Mouse (Mus musculus) brain, embryonic 18.5 days (tissue): ENCODE results near the gene Zbed3.

Experiments used
- DNase-seq: peaks from one replicate; pipeline ENCODE4 v3.0.0-alpha.2; 2012; ENCODE audit warnings: low read depth, low spot score

Gene Zbed3

DNA sequence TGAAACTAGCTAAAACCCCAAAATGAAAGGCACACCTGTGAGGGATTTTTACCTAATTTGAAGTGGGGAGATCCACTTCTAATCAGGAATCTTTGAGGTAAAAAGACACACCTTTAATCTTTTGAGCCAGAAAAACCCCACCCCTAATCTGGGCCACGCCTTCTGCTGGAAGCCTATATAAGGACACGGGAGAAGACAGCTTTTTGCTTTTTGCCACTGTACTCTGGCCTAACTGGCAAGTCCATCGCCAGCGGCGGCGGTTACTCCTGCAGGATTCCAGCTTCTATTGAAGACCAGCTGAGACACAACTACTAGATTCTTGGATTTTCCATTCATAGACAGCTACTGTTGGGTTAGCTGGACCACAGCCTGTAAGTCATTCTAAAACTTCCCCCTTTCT lies at the start of gene Zbed3:
Gene Zbed3 (plus strand): TSS at position 213 of the 400 bp plus-strand sequence.
- DNase-seq = no peak

DNA sequence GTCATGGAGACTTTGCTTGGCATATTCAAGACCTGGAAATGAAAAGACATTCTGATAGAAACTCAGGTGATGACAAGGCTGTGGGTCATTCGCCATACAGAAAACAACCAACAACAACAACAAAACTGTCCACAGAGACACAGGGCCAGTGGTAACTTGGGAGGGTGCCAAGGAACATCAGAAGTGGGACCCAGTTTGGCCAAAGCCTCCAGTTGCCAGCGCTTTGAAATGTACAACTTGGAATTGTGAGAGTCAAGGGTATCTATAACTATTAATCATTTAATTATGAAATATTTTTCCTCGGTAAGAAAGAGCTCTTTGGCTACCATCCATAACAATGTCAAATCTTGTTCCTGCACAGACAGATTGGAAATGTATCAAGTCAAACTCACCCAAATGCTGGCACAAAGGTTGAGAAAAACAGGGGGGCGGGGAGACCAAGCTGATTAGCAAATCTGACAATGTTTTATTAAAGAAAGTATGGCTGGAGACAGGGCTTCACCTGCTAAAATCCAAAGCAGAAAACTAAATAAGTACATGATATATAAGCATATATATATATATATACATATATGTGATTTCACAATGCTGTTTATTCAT lies 44.9 kb upstream of the Zbed3 start:
- no peak for DNase-seq

DNA sequence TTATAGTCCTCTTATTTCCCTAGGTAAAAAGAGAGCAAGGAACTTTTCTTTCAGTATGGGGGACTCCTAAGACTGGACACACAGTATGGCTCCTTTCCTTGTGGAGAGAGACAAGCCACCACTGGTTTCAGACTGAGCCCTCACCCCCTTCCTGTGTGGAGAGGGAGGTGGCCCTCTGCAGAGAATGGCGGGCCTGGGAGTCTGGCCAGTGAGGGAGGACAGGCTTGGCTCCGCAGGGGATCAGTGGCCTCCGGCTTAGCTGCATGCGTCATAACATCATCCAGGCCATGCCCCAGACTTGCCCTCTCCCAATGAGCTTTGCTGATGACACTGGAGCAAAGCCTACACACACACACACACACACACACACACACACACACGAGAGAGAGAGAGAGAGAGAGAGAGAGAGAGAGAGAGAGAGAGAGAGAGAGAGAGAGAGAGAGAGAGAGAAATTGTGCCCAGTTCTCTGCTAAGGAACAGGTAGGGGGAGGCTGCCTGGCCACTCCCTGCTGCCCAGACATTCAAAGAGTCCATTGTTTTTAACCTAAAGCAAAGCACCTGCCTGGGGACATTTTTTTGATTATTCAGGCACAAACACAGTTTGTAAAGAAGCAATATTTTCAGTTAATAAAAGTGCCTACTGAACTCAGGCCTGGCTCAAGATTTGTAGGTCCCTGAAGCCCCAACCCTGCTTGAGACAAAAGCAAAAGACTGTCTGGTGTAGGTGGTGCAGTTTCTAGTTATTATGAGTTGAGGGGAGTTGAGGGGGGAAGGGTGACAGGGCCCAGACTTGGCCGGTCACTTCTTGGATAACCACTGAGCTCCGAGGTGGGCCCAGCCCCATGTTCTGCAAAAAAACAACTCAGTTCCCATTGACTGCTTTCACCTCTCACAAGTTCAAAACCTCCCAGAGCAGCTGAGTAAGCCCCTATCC lies 41.4 kb upstream of the Zbed3 start:
- no peak for DNase-seq

DNA sequence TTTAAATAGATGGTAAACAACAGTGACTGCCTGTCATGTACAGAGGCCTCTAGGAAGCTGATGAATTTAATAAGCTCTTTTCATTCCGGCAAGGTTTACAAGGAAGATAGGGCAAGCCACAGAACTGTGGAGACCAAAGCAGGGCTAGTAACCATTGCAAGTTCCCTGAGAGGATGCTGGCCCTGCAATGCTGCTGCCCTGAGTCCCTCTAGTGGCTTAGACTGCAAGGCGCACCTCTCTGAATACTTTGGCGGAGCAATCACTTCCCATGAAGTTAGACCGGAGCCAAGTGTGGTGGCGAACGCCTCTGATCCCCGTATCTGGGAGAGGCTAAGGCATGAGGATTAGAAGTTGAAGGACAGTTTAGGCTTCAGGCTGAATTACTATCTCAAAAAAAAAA lies 36.4 kb upstream of the Zbed3 start:
- peak; percentile 54 for DNase-seq

DNA sequence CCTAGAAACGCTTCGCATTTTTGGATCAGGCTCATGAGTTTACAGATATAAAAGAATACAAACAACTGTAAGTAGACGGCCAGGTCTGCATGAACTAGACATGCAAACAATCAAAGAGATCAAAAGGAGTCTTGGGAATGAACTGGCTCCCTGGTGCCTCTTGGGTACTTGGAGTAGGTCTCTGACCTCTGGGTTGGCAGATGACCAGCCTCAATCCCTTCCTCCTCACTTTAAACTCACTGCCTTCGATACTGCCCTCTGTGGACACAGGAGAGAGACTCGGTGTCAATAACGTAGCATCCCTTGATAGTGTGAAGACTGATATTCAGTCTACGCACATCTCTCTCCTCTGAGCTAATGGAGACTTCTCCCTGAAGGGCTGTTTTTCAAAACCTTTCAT lies 35.4 kb upstream of the Zbed3 start:
- no peak for DNase-seq

DNA sequence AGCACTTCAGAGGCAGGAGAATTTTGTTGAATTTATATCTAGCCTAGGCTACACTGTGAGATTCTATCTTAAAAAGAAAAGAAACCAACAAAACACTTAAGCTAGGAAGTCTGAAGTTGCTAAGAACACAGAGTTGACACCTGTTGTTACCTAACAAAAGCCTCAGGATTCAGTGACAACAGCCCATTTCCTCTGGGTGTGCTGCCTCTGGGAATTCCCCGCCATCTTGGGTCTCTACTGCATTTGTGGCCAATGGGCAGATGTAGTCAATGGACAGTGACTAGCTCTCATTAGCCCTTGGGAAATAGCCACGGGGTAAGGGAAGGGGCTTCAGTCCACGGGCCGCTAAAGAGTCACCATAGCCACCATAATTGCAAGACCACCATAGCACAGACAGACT lies 31.4 kb upstream of the Zbed3 start:
- DNase-seq = no peak

DNA sequence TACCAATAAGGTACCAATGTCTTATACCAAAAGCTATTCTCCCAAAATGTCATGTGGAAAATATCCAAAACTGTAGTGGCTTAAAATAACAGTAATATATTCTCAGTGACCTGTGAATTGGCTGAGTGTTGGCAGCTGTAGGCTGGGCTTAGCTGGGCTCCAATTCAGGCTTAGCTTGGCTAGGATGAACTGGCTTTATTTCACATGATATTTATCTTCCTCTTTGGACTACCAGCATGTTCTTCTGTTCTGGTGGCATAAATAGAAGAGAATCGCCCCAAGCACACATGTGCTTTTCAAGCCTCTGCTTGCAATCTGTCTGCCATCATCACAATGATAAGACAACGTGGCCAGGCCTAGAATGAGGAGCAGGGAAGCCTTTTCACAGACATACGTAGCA lies 23.5 kb upstream of the Zbed3 start:
- no peak for DNase-seq

DNA sequence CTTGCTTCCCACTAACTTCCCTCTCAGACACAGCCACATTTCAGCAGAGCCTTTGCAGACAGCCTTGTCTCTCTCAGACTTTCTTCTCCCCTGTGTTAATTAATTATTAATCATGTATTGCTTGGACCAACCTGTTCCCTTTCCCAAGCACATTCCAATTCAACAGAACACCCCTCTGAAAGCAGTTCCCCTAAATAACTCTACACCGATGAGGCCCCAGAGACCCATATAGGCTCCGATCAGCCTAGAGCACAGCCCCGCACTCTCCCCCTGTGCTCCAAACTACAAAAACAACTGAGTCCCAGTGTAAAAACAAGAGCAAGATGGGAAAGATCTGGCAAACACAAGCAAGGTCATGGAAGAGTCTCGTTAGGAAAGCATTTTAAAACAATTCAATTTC lies 16.8 kb upstream of the Zbed3 start:
- DNase-seq = no peak

DNA sequence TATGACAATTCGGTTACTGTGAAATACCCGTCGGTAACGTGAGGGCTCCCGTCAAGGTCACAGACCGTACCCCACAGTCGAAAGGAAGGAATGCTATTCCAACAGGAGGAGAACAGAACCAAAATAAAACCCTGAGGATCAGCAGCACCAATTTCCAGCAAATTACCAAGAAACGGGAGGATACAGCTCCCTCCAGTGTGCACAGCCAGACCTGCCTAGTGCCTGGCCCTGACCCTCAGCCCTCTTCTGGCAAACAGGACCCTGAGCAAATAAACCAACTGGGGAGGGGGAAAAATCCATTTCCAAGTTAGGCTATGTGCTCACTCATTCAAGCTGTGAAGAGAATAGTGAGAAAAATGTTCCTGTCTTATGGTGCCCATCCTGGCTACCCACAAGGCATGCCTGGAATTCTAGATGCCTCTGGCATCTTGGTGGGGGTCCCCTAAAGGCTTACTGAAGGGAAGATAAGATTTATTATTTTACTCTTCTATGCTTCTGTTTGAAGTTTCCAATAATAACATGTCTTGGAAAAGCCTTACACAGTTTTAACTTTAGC lies 16.2 kb upstream of the Zbed3 start:
- DNase-seq = no peak

DNA sequence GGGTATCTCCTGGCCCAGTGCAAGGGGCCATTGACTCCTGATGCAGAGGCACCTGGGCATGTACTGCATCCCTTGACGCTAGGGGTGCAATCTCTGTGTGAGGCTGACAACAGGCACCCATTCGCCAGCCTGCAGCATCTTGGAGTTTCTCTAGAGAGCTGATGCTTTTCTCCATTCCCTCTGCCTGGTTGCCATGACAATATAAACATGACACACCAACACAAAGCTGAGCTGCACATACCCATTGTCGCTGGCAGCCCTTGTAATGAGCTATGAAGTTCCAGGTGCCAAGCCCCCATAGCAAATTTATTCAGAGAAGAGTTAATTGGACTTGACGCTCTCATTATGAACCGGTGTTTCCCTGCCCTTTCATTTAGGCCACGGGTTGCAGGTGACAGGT lies 11.4 kb upstream of the Zbed3 start:
- DNase-seq = no peak

DNA sequence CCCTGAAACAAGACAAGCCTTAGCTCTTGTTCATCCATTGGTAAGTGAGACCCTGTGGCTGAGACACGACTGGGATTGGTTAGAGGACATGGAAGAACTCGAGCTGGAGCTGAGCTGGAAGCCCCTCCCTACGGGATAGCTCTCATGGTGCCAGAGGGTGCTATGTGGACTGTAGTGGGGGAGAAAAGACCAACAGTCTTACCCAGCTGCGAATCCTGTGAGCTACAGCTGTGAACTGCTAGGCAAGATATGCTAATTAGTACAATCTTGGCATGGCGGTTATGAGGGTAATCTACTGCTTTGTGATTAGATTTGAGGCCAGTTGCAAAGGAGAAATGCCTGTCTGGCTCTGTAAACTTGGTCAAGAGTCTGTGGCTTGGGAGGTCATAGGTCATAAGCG lies 4.3 kb upstream of the Zbed3 start:
- no peak for DNase-seq

DNA sequence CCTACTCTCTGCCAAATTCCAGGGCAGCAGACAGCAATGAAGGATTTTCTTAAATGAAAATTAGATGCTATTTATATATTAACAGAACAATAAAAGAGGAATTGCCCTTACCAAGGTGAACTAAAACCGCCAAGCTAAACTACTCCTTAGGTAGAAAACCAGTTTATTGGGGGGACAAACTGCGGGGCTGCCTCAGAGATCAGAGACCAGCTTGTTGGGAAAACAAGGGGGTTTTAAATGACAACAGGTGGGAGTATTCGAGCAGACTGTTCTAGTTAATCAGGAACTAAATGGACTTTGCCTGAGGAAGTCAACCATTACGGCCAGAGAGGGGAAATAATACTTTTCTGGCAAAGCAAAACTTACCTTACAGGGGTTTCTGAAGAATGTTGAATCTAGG lies 3.0 kb upstream of the Zbed3 start:
- DNase-seq = no peak

DNA sequence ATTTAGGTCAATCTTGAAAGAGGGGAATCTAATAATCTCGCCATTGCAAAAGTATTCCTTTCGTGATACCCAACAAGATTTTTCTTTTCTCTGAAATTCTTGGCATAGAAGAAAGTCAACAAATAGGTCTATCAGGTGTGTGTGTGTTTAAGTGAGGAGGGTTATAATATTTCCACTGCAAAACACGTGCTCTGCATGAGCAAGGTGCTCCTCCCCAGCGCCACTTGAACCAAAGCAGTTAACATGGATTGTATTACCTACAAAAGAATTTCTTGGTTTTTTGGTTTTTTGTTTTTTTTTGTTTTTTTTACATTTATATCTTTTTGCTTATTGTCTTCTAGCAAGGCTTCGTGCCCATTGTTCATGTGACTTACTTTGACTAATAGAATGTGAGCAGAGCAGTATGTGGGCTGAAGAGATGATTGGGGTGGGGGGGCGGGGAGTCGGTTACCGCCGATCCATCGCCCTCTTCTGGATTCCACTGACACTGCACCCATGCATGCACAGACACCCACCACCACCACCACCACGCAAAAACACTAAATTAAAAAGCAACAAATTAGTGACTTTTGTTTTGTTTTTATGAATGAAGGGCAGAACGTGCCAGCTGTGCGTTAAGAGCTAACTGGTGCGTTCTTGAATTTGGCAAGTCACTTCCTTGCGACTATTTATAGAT lies 676 bp downstream of the Zbed3 start:
- DNase-seq = peak; percentile 51

DNA sequence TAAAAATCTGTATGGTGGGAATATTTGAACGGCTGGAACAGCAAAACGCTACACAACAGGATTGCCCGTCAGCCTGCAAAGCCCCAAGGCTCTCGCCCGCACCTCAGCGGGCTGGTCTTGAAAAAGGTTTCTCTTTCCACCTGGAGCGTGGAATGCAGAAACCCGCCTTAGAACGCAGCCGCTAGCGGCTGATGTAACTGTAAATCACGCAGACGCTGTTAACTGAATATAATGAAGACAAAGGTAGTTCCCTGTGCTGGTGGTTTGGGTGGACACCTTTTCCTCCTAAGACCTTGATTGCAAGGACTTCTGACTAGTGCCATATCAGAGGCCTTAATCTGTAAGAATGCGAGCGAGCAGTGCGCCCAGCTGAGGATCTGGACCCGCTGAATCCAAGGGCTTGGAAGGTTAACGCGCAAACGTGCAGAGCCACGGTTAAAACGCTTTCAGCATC lies 1.2 kb downstream of the Zbed3 start:
- no peak for DNase-seq

DNA sequence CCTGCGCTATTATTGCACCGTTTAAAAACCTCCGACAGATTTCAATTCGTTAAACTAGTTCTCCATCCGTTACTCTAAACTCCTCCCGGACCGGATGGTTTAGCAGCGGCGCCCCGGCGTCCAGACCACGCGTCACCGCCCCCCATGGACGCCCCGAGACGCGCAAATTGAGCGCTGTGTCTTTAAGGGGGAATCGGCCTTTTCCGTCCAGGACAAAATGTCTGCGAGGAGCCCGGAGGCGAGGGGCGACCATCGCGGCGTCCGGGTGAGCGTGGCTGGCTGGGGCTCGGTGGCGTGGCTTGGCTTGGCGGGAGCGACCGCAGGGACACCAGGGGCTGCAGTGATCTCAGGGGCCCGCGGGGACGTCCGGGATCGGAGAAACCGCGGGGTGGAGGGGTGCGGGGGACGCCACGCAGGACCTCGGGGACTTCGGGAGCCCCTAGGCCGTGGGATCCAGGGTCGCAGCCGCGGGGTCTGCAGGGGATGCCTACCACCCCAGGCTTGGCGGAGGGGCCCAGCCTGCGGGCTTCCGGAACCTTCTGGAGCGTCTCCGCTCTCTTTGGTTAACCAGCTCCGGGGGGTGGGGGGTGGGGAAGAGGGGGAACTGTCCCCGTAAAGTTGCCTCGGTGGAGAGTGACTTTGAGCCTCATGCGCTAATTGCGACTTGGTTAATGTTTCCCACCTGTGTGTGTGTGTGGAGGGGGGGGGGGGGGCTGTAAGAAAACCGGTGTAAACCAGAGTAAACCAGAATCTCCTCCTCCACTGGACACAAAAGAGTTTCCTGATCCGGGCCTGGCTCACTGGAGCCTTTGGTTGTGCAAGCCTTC lies 1.9 kb downstream of the Zbed3 start:
- DNase-seq = peak; percentile 50

DNA sequence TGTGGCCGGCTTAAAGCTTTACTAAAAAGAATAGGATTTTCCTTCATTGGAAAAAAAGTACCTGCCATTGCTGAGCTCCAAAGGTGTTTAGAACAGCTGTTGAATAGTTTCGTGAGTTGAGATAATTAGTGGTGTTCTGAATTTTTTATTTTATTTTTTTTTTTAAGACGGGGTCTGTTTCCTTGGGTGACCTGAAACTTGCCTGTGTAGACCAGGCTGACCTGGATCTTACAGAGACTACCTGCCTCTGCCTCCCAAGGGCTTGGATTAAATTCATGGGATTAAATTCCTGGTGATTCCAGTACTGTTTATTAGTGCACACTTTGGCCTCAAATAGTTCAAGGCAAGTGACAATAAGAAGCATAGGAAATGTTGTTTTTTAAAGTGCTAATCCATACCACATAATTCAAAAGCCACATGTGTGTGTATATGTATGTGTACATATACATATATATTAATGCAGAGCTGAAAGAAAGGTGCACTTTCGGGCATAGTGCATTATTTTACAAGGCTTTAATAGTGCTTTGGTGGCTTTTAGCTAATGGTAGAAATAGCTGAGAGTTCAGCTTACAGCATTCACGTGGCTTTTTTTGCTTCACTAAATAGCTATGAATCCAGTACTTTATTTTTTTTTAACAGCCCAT lies 2.6 kb downstream of the Zbed3 start:
- no peak for DNase-seq

DNA sequence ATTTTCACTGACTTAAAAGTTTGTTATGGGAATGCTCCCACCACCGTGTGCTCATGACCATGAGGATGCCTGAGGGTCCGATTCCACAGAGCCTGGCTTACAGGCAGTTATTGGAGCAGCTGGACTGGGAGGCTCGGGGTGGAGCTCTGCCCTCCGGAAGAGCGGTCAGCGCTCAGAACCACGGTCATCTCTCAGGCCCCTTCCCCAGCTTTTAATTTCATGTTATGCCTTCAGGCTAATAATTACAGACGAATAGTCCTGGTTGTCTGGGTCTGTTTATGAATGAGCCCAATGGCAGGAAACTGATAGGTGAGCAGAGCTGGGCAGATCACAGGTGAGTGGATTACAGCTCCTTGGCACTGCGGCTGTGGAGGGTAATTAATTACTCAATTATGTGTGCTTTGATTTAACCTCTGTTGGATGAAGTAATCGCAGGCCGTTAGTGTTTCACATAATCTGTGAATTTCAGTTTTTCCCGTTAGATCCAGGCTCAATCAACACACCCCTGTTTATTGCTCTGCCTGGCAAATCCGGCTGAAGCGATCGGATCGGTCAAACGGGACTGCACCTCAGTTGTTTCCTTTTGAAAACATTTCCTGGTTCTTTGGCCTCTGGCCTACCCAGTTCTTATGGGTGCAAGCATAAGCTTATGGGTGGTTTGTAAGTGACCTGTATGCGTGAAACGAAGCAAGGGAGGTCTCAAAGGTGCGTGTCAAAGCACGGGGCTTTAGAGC lies 3.4 kb downstream of the Zbed3 start:
- no peak for DNase-seq

DNA sequence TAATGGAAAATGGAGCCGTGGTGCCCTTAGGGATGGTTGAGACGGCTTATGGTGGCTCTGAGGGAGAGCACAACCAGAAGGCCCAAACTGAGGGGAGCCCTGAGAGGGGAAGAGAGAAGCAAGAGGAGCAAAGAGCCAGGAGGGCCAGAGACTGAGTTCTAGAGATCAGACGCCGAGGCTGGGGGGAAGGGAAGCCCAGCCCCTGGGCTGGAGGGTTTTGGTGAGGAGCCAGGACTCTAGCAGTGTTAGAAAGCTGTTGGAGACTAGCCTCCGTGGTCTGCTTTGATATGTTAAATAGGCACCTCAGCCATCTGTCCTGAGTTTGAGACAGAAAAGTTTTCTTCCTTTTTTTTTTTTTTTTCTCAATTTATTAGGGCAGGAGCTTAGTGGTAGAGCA lies 3.9 kb downstream of the Zbed3 start:
- no peak for DNase-seq

DNA sequence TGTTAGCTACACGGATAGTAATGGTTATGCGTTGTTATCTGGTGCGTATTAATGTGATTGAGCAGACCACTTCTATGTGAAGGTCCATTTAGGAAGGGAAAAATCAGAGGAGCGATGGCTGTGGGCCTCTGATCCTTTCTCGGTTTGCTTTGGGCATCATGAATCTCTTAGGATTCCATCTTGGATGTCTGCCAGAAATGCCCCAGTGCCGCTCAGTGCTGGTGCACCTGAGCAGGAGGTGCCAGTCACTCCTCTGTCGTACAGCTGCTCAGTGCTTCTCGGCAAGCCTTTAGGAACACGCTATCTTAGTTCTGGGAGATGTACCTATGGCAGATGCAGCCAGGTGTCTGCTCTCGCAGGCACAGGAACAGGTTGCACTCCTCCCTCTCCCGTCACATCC lies 5.4 kb downstream of the Zbed3 start:
- no peak for DNase-seq

DNA sequence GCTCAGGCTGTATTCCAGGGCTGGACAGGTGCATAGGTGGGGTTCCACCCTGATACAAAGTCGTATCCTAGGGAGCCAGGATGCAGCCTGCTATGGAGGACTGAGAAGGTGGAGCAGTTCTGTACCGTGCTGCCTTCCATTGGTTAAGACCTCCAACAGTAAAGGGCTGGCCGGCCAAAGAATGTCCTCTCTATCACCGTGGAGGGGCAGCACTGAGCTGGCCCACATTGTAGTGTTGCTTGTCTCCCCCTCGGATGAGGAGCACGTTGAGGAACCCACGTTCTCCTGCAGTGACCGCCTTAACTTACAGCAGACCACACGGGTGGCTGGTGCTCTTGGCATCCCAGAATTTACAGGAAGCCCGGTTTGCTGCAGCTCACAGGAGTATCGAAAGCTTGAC lies 7.1 kb downstream of the Zbed3 start:
- no peak for DNase-seq
